In the genomic region with DNA sequence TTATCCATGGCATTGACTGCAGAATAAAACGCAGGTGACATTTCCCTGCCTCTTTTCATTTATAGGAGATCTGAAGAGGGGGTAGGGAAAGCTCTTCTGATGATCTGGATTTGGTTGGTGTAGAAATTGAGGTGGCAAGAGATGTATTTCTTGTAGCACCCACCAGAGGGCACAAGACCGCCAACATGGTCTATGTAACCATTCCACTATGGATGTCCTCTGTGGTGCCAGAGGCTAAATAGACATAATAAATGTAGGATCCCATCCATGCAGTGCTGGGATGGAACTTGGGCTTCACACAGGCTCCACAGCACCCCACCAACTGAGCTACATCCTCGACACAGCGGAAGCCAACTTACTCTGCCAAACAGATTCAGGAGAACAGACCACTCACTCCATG, we compare ENCODE assay signal across 8 mouse cellular contexts. TPM values are rescaled to one million over a fixed set of nuclear protein-coding genes. Genes with fewer than 3 reads are reported as not detected.
DNase-seq lines count a peak whose midpoint lies in the region; ATAC-seq and TF ChIP-seq lines count a peak whose summit lies in the region.

No protein-coding gene starts in this region.

- TF ChIP-seq CTCF in left cerebral cortex, adult 2 months (IDR thresholded peaks at IDR 0.05) = peak; percentile 58

- H3K27me3 ChIP-seq in midbrain, embryonic 16.5 days (ENCODE audit: control insufficient read depth, insufficient read depth, low read depth, low read length) = no peaks in the 10 kb centered on the region

- no peaks in the 10 kb centered on the region for H3K9me3 ChIP-seq in midbrain, embryonic 16.5 days (replicated peaks; ENCODE audit: control insufficient read depth, low read length, poor library complexity, severe bottlenecking)

- no peak overlapping the region for H3K4me3 ChIP-seq in left cerebral cortex, adult 2 months
- no peak overlapping the region for H3K4me3 ChIP-seq in midbrain, embryonic 16.5 days (ENCODE audit: low read depth, low read length)

- no peak overlapping the region for H3K27ac ChIP-seq in left cerebral cortex, adult 2 months
- no peak overlapping the region for H3K27ac ChIP-seq in midbrain, embryonic 16.5 days (ENCODE audit: low read length)

- no peak for ATAC-seq in midbrain, embryonic 16.5 days

- H3K9ac ChIP-seq in midbrain, embryonic 16.5 days (ENCODE audit: low read depth, low read length) = no peak overlapping the region

- no peaks in the 10 kb centered on the region for H3K36me3 ChIP-seq in midbrain, embryonic 16.5 days (ENCODE audit: control insufficient read depth, insufficient read depth, low read length)

- no peaks in the 10 kb centered on the region for H3K4me1 ChIP-seq in midbrain, embryonic 16.5 days (ENCODE audit: control insufficient read depth, insufficient read depth, low read length)

- peak; percentile 61 to 64 for DNase-seq in cerebellum, postnatal 10 days
- DNase-seq in cerebellum, adult 11 months = no peak
- DNase-seq in left cerebral cortex, adult 2 months (ENCODE audit: extremely low spot score in 1 of 2, low spot score in 2 of 2) = no peak
- DNase-seq in left cerebral cortex, postnatal 14 days (ENCODE audit: low spot score in 2 of 2) = no peak
- DNase-seq in adrenal gland, postnatal 36 days = peak; percentile 28 to 50
- DNase-seq in mesoderm, embryonic 11.5 days (ENCODE audit: low read depth, low spot score) = peak; percentile 22
- DNase-seq in layer of hippocampus, postnatal 36 days = no peak

- H3K4me2 ChIP-seq in midbrain, embryonic 16.5 days (ENCODE audit: low read length) = no peak overlapping the region

- 60% methylated on average over 4 of the region's 4 CpGs for WGBS in midbrain, embryonic 16.5 days

- intact Hi-C loops in left cerebral cortex, adult 2 months (cut with DNase I) = no loop called here
- intact Hi-C loops in left cerebral cortex, postnatal 14 days (cut with DNase I) = no loop called here

RNA-seq across cellular contexts. Expression of a gene that starts 6.3 kb away (rescaled TPM):
- 1 to 10 TPM; 7.7 to 8.1 TPM for total RNA-seq in left cerebral cortex, adult 2 months (2021)
- total RNA-seq in left cerebral cortex, postnatal 14 days (2021) = 1 to 10 TPM; 6.2 to 7.1 TPM
- total RNA-seq in adrenal gland, postnatal 36 days (2021) = 1 to 10 TPM; 7.2 to 7.4 TPM
- 6.9 and 8.4 TPM in 2 replicates for polyA plus RNA-seq in midbrain, embryonic 16.5 days (2015; fragmentation: Nextera tagmentation; extraction: Ambion mirVana)
- 1 to 10 TPM; 6.6 to 8.3 TPM for total RNA-seq in layer of hippocampus, postnatal 36 days (2021)

Comparison
In these comparisons a context has a peak if more than half of its experiments do, and no peak if none do; other contexts are left out.
1. DNase-seq: peak in cerebellum, postnatal 10 days (2 of 2), adrenal gland, postnatal 36 days (2 of 2) and mesoderm, embryonic 11.5 days (single experiment); none in cerebellum, adult 11 months (single experiment), left cerebral cortex, adult 2 months (0 of 2), left cerebral cortex, postnatal 14 days (0 of 2) and layer of hippocampus, postnatal 36 days (0 of 2).